Mouse (Mus musculus): Measurements from ENCODE around the gene Svop. TPM values are rescaled to one million over a fixed set of nuclear protein-coding genes. Genes with fewer than 3 reads are reported as not detected.

The Svop gene
- polyA plus RNA-seq, 1 experiment: 122 TPM

DNA sequence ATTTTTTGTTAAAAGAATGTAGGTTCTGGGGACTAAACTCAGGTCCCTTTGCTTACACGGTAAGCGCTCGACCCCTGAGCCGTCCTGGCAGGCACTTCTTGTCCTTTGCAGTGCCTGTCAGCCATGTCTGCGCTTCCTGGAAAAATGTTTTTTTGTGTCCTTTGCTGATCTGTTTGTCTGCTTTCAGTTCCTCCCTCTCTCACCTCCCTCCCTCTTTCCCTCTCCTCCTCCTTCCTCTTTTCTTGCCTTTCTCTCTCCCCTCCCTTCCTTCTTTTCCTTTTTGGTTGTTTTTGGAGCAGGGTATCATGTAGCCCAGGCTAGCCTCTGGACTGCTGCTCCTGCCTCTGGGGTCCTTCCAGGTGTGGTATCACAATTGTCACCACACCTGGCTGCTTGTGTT, 23.7 kb upstream of the Svop start:
- no peak for TF ChIP-seq CTCF (IDR thresholded peaks at IDR 0.05; ENCODE audit: extremely low read depth, insufficient read depth, low read length)
- no peak for TF ChIP-seq POLR2A (IDR thresholded peaks at IDR 0.05; ENCODE audit: extremely low read depth, insufficient read depth, low read length)
- H3K4me3 ChIP-seq (ENCODE audit: insufficient read depth, low read length): no peak overlapping the region
- no peaks in the 10 kb centered on the region for H3K4me1 ChIP-seq (ENCODE audit: control insufficient read depth, insufficient read depth, low read length)
- H3K27ac ChIP-seq (ENCODE audit: insufficient read depth, low read length): no peak overlapping the region

- TF ChIP-seq POLR2A (IDR thresholded peaks at IDR 0.05; ENCODE audit: extremely low read depth, insufficient read depth, low read length) (no peak), CTCF (IDR thresholded peaks at IDR 0.05; ENCODE audit: extremely low read depth, insufficient read depth, low read length) (no peak)
- H3K27ac ChIP-seq (ENCODE audit: insufficient read depth, low read length): no peak overlapping the region
- H3K4me3 ChIP-seq (ENCODE audit: insufficient read depth, low read length): no peak overlapping the region
- no peaks in the 10 kb centered on the region for H3K4me1 ChIP-seq (ENCODE audit: control insufficient read depth, insufficient read depth, low read length)
Observed at GRCm38 (mm10) chr5:114113334-114113733, 22.0 kb upstream of the Svop start.

DNA sequence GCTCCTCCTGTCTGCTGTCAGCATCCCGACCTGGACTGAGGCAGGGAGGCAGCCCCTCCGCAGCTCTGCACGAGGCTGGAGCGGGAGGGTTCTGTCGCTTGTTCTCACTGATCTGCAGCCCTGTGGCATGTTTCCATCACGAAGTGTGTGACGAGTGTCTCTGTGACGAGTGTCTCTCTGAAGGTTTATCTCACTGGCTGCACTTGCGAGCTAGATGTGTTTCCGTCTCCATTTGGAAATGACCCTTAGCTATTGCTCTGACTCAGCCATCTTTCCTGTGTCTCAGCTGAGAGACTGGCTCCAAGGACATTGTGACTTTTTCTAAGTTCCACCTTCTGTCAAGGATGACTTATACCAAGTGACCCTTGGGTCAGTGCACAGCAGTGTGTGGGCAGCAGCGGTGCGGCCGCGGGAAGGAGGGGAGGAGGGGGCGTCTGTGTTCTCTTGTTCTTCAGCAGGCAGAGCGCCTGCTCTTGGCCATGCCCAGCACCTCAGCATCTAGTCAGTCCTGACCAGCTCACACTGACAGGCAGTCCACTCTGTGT, 15.1 kb upstream of the Svop start:
- H3K27ac ChIP-seq (ENCODE audit: insufficient read depth, low read length): no peak overlapping the region
- no peak overlapping the region for H3K4me3 ChIP-seq (ENCODE audit: insufficient read depth, low read length)
- TF ChIP-seq CTCF (IDR thresholded peaks at IDR 0.05; ENCODE audit: extremely low read depth, insufficient read depth, low read length) (no peak), POLR2A (IDR thresholded peaks at IDR 0.05; ENCODE audit: extremely low read depth, insufficient read depth, low read length) (no peak)
- H3K4me1 ChIP-seq (ENCODE audit: control insufficient read depth, insufficient read depth, low read length): peaks cover 3% of the 10 kb centered on the region; the same call in 1 of the 2 replicates

GRCm38 (mm10) chr5:114102807-114103206, 11.4 kb upstream of the Svop start:
- H3K27ac ChIP-seq (ENCODE audit: insufficient read depth, low read length): peak overlapping the region; percentile 72
- H3K4me1 ChIP-seq (ENCODE audit: control insufficient read depth, insufficient read depth, low read length): peaks cover 11% of the 10 kb centered on the region
- H3K4me3 ChIP-seq (ENCODE audit: insufficient read depth, low read length): no peak overlapping the region
- TF ChIP-seq CTCF (IDR thresholded peaks at IDR 0.05; ENCODE audit: extremely low read depth, insufficient read depth, low read length): no peak
- no peak for TF ChIP-seq POLR2A (IDR thresholded peaks at IDR 0.05; ENCODE audit: extremely low read depth, insufficient read depth, low read length)

DNA sequence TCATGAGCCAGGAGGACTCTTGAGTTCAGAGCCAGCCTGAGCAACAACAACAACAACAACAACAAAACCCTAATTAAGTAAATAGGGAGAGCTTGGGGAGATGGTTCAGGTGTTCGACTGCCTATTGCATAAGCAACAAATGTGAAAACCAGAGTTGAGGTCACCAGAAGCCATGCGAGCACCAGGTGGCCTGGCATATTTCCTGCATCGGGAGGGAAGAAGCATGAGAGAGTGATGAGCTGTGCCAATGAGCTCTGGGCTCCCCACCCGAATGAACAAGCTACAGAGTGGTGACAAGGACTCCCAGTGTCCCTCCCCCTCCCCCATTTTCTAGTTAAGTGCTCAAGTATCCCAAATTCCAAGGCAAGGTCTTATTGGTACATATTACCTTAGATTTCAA, 10.5 kb upstream of the Svop start:
- Histone ChIP-seq H3K27ac (ENCODE audit: insufficient read depth, low read length) (peak overlapping the region; percentile 72), H3K4me1 (ENCODE audit: control insufficient read depth, insufficient read depth, low read length) (peaks cover 11% of the 10 kb centered on the region), H3K4me3 (ENCODE audit: insufficient read depth, low read length) (no peak overlapping the region)
- TF ChIP-seq CTCF (IDR thresholded peaks at IDR 0.05; ENCODE audit: extremely low read depth, insufficient read depth, low read length) (no peak), POLR2A (IDR thresholded peaks at IDR 0.05; ENCODE audit: extremely low read depth, insufficient read depth, low read length) (no peak)

DNA sequence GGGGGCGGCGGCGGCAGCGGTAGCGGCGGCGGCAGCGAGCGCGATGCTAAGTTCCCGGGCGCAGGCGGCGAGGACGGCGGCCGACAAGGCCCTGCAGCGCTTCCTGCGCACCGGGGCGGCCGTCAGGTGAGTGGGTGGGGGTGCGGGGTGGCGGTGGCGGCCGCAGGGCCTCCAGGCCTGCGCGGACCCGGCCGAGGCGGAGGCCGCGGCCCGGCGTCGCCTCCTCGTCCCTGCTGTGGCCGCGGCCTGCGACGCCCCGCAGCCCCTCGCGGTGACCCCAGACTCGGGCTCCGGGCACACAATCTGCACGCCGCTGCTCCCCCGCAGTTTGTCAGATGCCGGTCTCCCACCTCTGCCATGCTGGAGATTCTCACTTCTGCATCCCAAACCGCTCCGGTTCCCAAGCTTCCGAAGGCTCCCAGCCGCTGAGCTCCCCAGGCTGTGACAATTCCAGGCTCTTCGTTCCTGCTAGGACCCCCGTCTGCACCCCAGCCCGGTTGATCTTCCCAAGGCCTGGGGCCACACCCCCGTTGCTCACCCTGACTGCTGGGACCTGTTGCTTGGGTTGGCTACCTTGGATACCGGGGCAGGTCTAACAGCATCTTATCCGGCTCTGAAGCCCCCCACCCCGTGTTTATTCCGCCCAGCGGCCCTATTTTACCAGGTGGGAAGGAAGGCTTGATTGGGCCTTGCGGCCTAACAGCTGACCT, 9.2 kb upstream of the Svop start:
- TF ChIP-seq CTCF (IDR thresholded peaks at IDR 0.05; ENCODE audit: extremely low read depth, insufficient read depth, low read length) (no peak), POLR2A (IDR thresholded peaks at IDR 0.05; ENCODE audit: extremely low read depth, insufficient read depth, low read length) (no peak)
- Histone ChIP-seq H3K4me3 (ENCODE audit: insufficient read depth, low read length) (peak overlapping the region; percentile 94), H3K4me1 (ENCODE audit: control insufficient read depth, insufficient read depth, low read length) (peaks cover 11% of the 10 kb centered on the region), H3K27ac (ENCODE audit: insufficient read depth, low read length) (peak overlapping the region; percentile 80)

DNA sequence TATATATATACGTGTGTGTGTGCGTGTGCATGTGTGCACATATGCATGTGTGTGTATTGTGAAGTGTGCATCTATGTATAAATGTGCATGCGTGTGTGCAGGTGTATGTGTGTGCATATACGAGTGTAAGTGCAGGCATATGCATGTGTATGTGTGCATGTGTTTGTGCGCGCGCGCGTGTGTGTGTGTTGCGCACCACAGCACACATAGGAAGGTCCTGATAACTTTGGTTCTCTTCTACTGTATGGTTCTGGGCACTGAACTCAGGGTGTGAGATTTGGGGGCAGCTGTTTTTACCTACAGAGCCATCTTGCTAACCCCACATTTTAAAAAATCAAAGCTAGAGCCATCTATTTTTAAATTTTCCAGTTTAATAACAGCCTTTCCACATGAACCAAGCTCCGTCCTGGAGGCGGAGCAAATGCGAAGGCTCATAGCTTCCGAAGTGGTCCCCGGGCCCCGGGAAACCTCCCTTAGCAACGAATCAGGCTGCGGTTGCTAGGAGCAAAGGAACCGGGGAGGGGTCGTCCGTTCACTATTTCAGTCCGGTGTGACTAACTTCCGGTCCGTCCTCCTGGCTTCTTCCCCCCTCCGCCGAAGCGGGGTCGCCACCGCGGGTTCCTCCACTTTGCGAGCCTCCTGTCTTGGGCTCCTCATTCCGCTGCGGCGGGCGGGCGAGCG, 8.5 kb upstream of the Svop start:
- peak overlapping the region; percentile 94 for H3K4me3 ChIP-seq (ENCODE audit: insufficient read depth, low read length)
- TF ChIP-seq POLR2A (IDR thresholded peaks at IDR 0.05; ENCODE audit: extremely low read depth, insufficient read depth, low read length): peak; percentile 80
- no peak for TF ChIP-seq CTCF (IDR thresholded peaks at IDR 0.05; ENCODE audit: extremely low read depth, insufficient read depth, low read length)

GRCm38 (mm10) chr5:114090421-114091013, 853 bp downstream of the Svop start:
- H3K4me1 ChIP-seq (ENCODE audit: control insufficient read depth, insufficient read depth, low read length): peaks cover 5% of the 10 kb centered on the region
- H3K27ac ChIP-seq (ENCODE audit: insufficient read depth, low read length): peak overlapping the region; percentile 95
- TF ChIP-seq CTCF (IDR thresholded peaks at IDR 0.05; ENCODE audit: extremely low read depth, insufficient read depth, low read length): no peak
- TF ChIP-seq POLR2A (IDR thresholded peaks at IDR 0.05; ENCODE audit: extremely low read depth, insufficient read depth, low read length): no peak
- peak overlapping the region; percentile 67 for H3K4me3 ChIP-seq (ENCODE audit: insufficient read depth, low read length)

More for the DNA sequence above, 8.5 kb upstream of the Svop start:
- Histone ChIP-seq H3K27ac (ENCODE audit: insufficient read depth, low read length) (peak overlapping the region; percentile 27; the same call in 1 of the 2 replicates), H3K4me1 (ENCODE audit: control insufficient read depth, insufficient read depth, low read length) (peaks cover 11% of the 10 kb centered on the region)

DNA sequence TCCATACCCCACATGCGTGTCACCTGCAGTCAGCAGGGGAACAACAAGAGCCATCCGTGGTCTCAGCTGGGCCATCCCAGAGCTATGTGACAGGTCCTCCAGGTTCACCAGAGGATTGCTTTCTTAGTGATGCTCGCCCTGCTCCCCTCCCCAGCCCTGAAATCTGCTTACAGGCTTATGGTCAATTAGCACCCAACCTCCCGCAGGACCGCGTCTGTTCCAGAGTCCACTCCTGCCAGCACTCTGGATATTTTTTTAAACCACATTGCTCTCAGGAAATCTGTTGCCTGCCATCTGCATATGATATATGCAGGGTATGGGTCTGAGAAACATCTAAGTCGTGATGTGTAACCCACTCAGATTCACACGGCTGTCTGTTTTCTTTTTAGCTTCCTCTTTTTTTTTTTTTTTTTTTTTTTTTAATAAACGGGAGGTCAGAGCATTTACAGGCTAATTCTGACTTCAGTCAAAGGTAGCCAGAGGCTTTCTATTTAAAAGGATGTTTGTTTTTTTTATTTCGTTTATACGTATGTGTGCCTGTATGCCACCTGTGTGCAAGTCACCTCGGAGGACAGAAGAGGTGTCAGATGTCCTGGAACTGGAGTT, 3.4 kb downstream of the Svop start:
- Histone ChIP-seq H3K4me1 (ENCODE audit: control insufficient read depth, insufficient read depth, low read length) (peaks cover 5% of the 10 kb centered on the region), H3K27ac (ENCODE audit: insufficient read depth, low read length) (peak overlapping the region; percentile 6), H3K4me3 (ENCODE audit: insufficient read depth, low read length) (no peak overlapping the region)
- TF ChIP-seq CTCF (IDR thresholded peaks at IDR 0.05; ENCODE audit: extremely low read depth, insufficient read depth, low read length): no peak
- TF ChIP-seq POLR2A (IDR thresholded peaks at IDR 0.05; ENCODE audit: extremely low read depth, insufficient read depth, low read length): no peak

Data from cortical plate, adult 2 months (tissue).